8 mouse cellular contexts compared by ENCODE assay signal in the genomic region with DNA sequence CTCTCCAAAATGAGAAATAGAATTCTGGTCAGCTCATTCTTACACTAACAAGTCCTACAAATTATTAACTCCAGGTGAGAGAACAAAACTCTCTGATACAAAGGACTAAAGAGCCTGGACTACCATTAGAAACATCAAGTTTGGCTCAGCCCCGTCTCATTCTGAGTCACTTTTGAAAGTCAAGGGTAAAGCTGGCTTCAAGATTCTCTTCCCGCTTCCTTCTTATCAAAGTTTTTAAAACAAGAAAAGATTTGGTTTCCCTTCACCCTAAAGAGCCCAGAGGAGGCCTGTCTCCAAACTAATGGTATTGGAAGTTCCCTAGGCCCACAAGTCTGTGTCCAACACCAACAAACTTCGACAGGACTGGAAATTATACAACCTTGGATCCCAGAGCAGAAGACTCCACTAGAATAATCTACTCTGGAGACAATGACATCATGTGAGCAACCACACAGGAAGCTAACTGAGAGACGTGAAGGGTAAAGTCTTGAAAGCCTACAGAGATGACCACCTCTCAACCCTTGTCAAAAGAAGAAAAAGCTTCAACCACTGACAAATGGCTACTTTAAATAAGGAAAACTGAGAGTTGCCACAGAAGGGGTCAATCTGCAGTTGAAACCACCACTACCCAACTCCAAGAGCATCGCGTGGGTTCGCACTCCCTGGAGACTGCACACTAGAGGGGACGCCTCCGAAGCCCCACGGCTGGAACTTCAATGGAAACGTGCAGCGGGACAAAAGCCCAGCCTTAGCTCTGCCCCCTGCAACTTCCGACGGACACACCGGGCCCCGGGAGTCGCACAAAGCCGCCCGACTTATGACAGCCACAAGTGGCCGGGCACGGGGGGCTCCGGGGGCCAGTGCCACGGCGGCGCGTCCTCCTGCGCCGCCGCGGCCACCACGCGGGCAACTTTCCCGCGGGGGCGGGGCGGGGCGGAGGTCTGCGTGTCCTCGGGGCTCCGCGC. TPM values are rescaled to one million over a fixed set of nuclear protein-coding genes. Genes with fewer than 3 reads are reported as not detected.
DNase-seq lines count a peak whose midpoint lies in the region; ATAC-seq and TF ChIP-seq lines count a peak whose summit lies in the region.

No protein-coding gene starts in this region.

- TF ChIP-seq CTCF in E14TG2a.4 (conservative IDR thresholded peaks at IDR 0.05; ENCODE audit: low read length) = no peak
- no peak for TF ChIP-seq CTCF in small intestine, adult 2 months (IDR thresholded peaks at IDR 0.05; ENCODE audit: extremely low read depth, insufficient read length, insufficient replicate concordance, low read depth, low read length)

- H3K9me3 ChIP-seq in E14TG2a.4 (ENCODE audit: low read length) = peaks cover 14% of the 10 kb centered on the region
- H3K9me3 ChIP-seq in forebrain, embryonic 13.5 days (replicated peaks) = no peaks in the 10 kb centered on the region
- H3K9me3 ChIP-seq in limb, embryonic 14.5 days (ENCODE audit: control insufficient read depth, low read length) = no peaks in the 10 kb centered on the region

- H3K4me1 ChIP-seq in E14TG2a.4 (replicated peaks; ENCODE audit: low read depth, low read length) = peaks cover 28% of the 10 kb centered on the region
- peaks cover 30% of the 10 kb centered on the region for H3K4me1 ChIP-seq in forebrain, embryonic 13.5 days
- peaks cover 29% of the 10 kb centered on the region for H3K4me1 ChIP-seq in limb, embryonic 14.5 days (ENCODE audit: control insufficient read depth, insufficient read depth, low read length)
- no peaks in the 10 kb centered on the region; the same call in 1 of the 2 replicates for H3K4me1 ChIP-seq in small intestine, adult 2 months (ENCODE audit: control insufficient read depth, insufficient read depth, insufficient read length, low read length)

- peak overlapping the region; percentile 88 for H3K4me2 ChIP-seq in forebrain, embryonic 13.5 days
- peak overlapping the region; percentile 48 for H3K4me2 ChIP-seq in limb, embryonic 14.5 days (replicated peaks; ENCODE audit: low read depth, low read length, severe bottlenecking)

- no peak for DNase-seq in frontal cortex, postnatal 14 days (ENCODE audit: low spot score in 2 of 2)
- DNase-seq in limb, embryonic 14.5 days (ENCODE audit: low spot score) = no peak
- no peak for DNase-seq in left cerebral cortex, adult 8-10 months (ENCODE audit: low spot score in 2 of 2)
- DNase-seq in spleen, postnatal 14 days (ENCODE audit: low spot score in 2 of 2) = no peak

- peaks cover 34% of the 10 kb centered on the region for H3K27me3 ChIP-seq in E14TG2a.4 (ENCODE audit: insufficient read depth, low read length)
- H3K27me3 ChIP-seq in forebrain, embryonic 13.5 days = 0 out of 2 replicates have a peak, but pooled peaks cover 3% of the 10 kb centered on the region
- H3K27me3 ChIP-seq in limb, embryonic 14.5 days (ENCODE audit: control insufficient read depth, insufficient read depth, low read length) = no peaks in the 10 kb centered on the region
- H3K27me3 ChIP-seq in small intestine, adult 2 months (ENCODE audit: control insufficient read depth, insufficient read depth, low read length) = no peaks in the 10 kb centered on the region

- ATAC-seq in frontal cortex, adult (ENCODE audit: low TSS enrichment) = peak; percentile 8; the same call in 1 of the 2 replicates
- peak; percentile 54; the same call in 1 of the 2 replicates for ATAC-seq in forebrain, embryonic 13.5 days
- no peak for ATAC-seq in limb, embryonic 14.5 days (ENCODE audit: low FRiP score, low read depth)

- H3K9ac ChIP-seq in forebrain, embryonic 13.5 days = peak overlapping the region; percentile 92
- peak overlapping the region; percentile 87 for H3K9ac ChIP-seq in limb, embryonic 14.5 days (ENCODE audit: low read depth, low read length, severe bottlenecking)

- H3K36me3 ChIP-seq in E14TG2a.4 (ENCODE audit: insufficient read depth, low read length) = no peaks in the 10 kb centered on the region
- H3K36me3 ChIP-seq in forebrain, embryonic 13.5 days (ENCODE audit: poor library complexity, severe bottlenecking) = no peaks in the 10 kb centered on the region
- peaks cover 29% of the 10 kb centered on the region for H3K36me3 ChIP-seq in limb, embryonic 14.5 days (ENCODE audit: control insufficient read depth, insufficient read depth, low read length)
- H3K36me3 ChIP-seq in small intestine, adult 2 months (ENCODE audit: control insufficient read depth, insufficient read depth, low read length) = no peaks in the 10 kb centered on the region

- peak overlapping the region; percentile 32; the same call in 1 of the 2 replicates for H3K27ac ChIP-seq in forebrain, embryonic 13.5 days
- H3K27ac ChIP-seq in limb, embryonic 14.5 days (replicated peaks; ENCODE audit: low read depth, low read length) = peak overlapping the region; percentile 75
- no peak overlapping the region; the same call in 1 of the 2 replicates for H3K27ac ChIP-seq in small intestine, adult 2 months (ENCODE audit: insufficient read depth, low read depth, low read length)

- 11% methylated on average over 36 of the region's 41 CpGs for whole genome bisulfite sequencing in forebrain, embryonic 13.5 days
- WGBS in limb, embryonic 14.5 days = 34% methylated on average over 38 of the region's 41 CpGs
- WGBS in small intestine, adult 2 months = 50% methylated on average over 41 of the region's 41 CpGs

- H3K4me3 ChIP-seq in E14TG2a.4 (replicated peaks; ENCODE audit: low read length) = peak overlapping the region; percentile 86
- peak overlapping the region; percentile 87 for H3K4me3 ChIP-seq in forebrain, embryonic 13.5 days
- peak overlapping the region; percentile 65 for H3K4me3 ChIP-seq in limb, embryonic 14.5 days (replicated peaks; ENCODE audit: low read length)
- peak overlapping the region; percentile 75 for H3K4me3 ChIP-seq in small intestine, adult 2 months (ENCODE audit: low read depth, low read length)

- no peak for TF ChIP-seq POLR2A in limb, embryonic 14.5 days (IDR thresholded peaks at IDR 0.05; ENCODE audit: borderline replicate concordance, extremely low read depth, insufficient read depth, insufficient read length)
- no peak for TF ChIP-seq POLR2A in small intestine, adult 2 months (IDR thresholded peaks at IDR 0.05; ENCODE audit: low read depth, low read length)

RNA-seq across cellular contexts. Expression of gene Igf2r, which starts 0.8 kb away (rescaled TPM):
- polyA plus RNA-seq in forebrain, embryonic 13.5 days (2015; fragmentation: Nextera tagmentation; extraction: Ambion mirVana) = 10.5 and 11.7 TPM in 2 replicates
- polyA plus RNA-seq in limb, embryonic 14.5 days (2012; rRNA removed) = 97.3 and 99.6 TPM in 2 replicates
- polyA plus RNA-seq in limb, embryonic 14.5 days (2014; fragmentation: Nextera tagmentation; extraction: Ambion mirVana) = 60.6 and 62.4 TPM in 2 replicates
- 8.3 and 19.7 TPM in 2 replicates for polyA plus RNA-seq in small intestine, adult 2 months (2012; rRNA removed)
- 10 to 100 TPM; 26.6 to 27.7 (median 27.2) TPM for total RNA-seq in left cerebral cortex, adult 8-10 months (2022)
